8 mouse cellular contexts compared by ENCODE assay signal in genomic region chr14:54479451-54479920, GRCm38 (mm10). TPM values are rescaled to one million over a fixed set of nuclear protein-coding genes. Genes with fewer than 3 reads are reported as not detected.
A peak's percentile ranks its signal among the peaks of the same experiment; 100 is the strongest.
DNase-seq lines count a peak whose midpoint lies in the region; ATAC-seq and TF ChIP-seq lines count a peak whose summit lies in the region.

No protein-coding gene starts in this region.

- H3K9ac ChIP-seq in embryonic facial prominence, embryonic 14.5 days (ENCODE audit: low read depth, low read length): peak overlapping the region; percentile 50
- peak overlapping the region; percentile 67 for H3K9ac ChIP-seq in intestine, embryonic 16.5 days (ENCODE audit: low read depth, low read length)
- peak overlapping the region; percentile 38 for H3K9ac ChIP-seq in lung, embryonic 15.5 days

- no peaks in the 10 kb centered on the region for H3K9me3 ChIP-seq in embryonic facial prominence, embryonic 14.5 days (ENCODE audit: control insufficient read depth, low read length)
- no peaks in the 10 kb centered on the region for H3K9me3 ChIP-seq in intestine, embryonic 16.5 days (ENCODE audit: control insufficient read depth, low read length)
- H3K9me3 ChIP-seq in lung, embryonic 15.5 days: no peaks in the 10 kb centered on the region

- TF ChIP-seq CTCF in small intestine, adult 2 months (IDR thresholded peaks at IDR 0.05; ENCODE audit: extremely low read depth, insufficient read length, insufficient replicate concordance, low read depth, low read length): no peak

- H3K4me1 ChIP-seq in embryonic facial prominence, embryonic 14.5 days (ENCODE audit: control insufficient read depth, insufficient read depth, low read length): peaks cover 21% of the 10 kb centered on the region
- H3K4me1 ChIP-seq in intestine, embryonic 16.5 days (ENCODE audit: control insufficient read depth, insufficient read depth, low read length): peaks cover 13% of the 10 kb centered on the region
- peaks cover 41% of the 10 kb centered on the region for H3K4me1 ChIP-seq in lung, embryonic 15.5 days
- peaks cover 7% of the 10 kb centered on the region for H3K4me1 ChIP-seq in small intestine, adult 2 months (ENCODE audit: control insufficient read depth, insufficient read depth, insufficient read length, low read length)

- peak; percentile 33 for DNase-seq in urinary bladder, postnatal 14 days (ENCODE audit: low spot score)
- no peak for DNase-seq in urinary bladder, postnatal 25 days (ENCODE audit: low spot score)
- no peak for DNase-seq in embryonic facial prominence, embryonic 14.5 days (ENCODE audit: low spot score)
- no peak for DNase-seq in layer of hippocampus, adult 18-20 months (ENCODE audit: low spot score in 2 of 2)

- peak overlapping the region; percentile 41 for H3K4me3 ChIP-seq in embryonic facial prominence, embryonic 14.5 days (ENCODE audit: low read depth, low read length)
- H3K4me3 ChIP-seq in intestine, embryonic 16.5 days (ENCODE audit: low read length): peak overlapping the region; percentile 46
- peak overlapping the region; percentile 43 for H3K4me3 ChIP-seq in lung, embryonic 15.5 days
- H3K4me3 ChIP-seq in small intestine, adult 2 months (ENCODE audit: low read depth, low read length): peak overlapping the region; percentile 73

- peaks cover 27% of the 10 kb centered on the region for H3K27me3 ChIP-seq in embryonic facial prominence, embryonic 14.5 days (replicated peaks; ENCODE audit: control insufficient read depth, insufficient read depth, low read length)
- peaks cover 9% of the 10 kb centered on the region; the same call in 1 of the 2 replicates for H3K27me3 ChIP-seq in intestine, embryonic 16.5 days (replicated peaks; ENCODE audit: control insufficient read depth, insufficient read depth, low read length)
- H3K27me3 ChIP-seq in lung, embryonic 15.5 days: peaks cover 33% of the 10 kb centered on the region
- H3K27me3 ChIP-seq in small intestine, adult 2 months (ENCODE audit: control insufficient read depth, insufficient read depth, low read length): peaks cover 7% of the 10 kb centered on the region; the same call in 1 of the 2 replicates

- no peak for TF ChIP-seq POLR2A in small intestine, adult 2 months (IDR thresholded peaks at IDR 0.05; ENCODE audit: low read depth, low read length)

- WGBS in embryonic facial prominence, embryonic 14.5 days: 2% methylated on average over 25 of the region's 40 CpGs
- WGBS in intestine, embryonic 16.5 days: 5% methylated on average over 40 of the region's 40 CpGs
- 2% methylated on average over 40 of the region's 40 CpGs for WGBS in lung, embryonic 15.5 days
- 13% methylated on average over 40 of the region's 40 CpGs for WGBS in small intestine, adult 2 months

- no peak for ATAC-seq in embryonic facial prominence, embryonic 14.5 days (ENCODE audit: low read depth)
- no peak for ATAC-seq in intestine, embryonic 16.5 days
- no peak for ATAC-seq in lung, embryonic 15.5 days (ENCODE audit: borderline replicate concordance, extremely low read depth, low FRiP score, low TSS enrichment)
- no peak for ATAC-seq in frontal cortex, adult (ENCODE audit: low TSS enrichment)

- H3K27ac ChIP-seq in embryonic facial prominence, embryonic 14.5 days (replicated peaks; ENCODE audit: low read depth, low read length): no peak overlapping the region
- no peak overlapping the region for H3K27ac ChIP-seq in intestine, embryonic 16.5 days (ENCODE audit: low read length)
- H3K27ac ChIP-seq in lung, embryonic 15.5 days: no peak overlapping the region
- H3K27ac ChIP-seq in small intestine, adult 2 months (ENCODE audit: insufficient read depth, low read depth, low read length): no peak overlapping the region

- no peaks in the 10 kb centered on the region for H3K36me3 ChIP-seq in embryonic facial prominence, embryonic 14.5 days (ENCODE audit: control insufficient read depth, insufficient read depth, low read length)
- H3K36me3 ChIP-seq in intestine, embryonic 16.5 days (ENCODE audit: control insufficient read depth, insufficient read depth, low read length): no peaks in the 10 kb centered on the region
- no peaks in the 10 kb centered on the region for H3K36me3 ChIP-seq in lung, embryonic 15.5 days
- no peaks in the 10 kb centered on the region for H3K36me3 ChIP-seq in small intestine, adult 2 months (ENCODE audit: control insufficient read depth, insufficient read depth, low read length)

- H3K4me2 ChIP-seq in embryonic facial prominence, embryonic 14.5 days (ENCODE audit: low read depth, low read length): peak overlapping the region; percentile 65
- H3K4me2 ChIP-seq in intestine, embryonic 16.5 days (ENCODE audit: low read depth, low read length): peak overlapping the region; percentile 78
- peak overlapping the region; percentile 86 for H3K4me2 ChIP-seq in lung, embryonic 15.5 days

RNA-seq across cellular contexts. Expression of gene Rem2, which starts 3.6 kb away (rescaled TPM):
- polyA plus RNA-seq in embryonic facial prominence, embryonic 14.5 days (2014; fragmentation: Nextera tagmentation; extraction: Ambion mirVana): 1.7 and 2.1 TPM in 2 replicates
- 1.2 and 1.6 TPM in 2 replicates for polyA plus RNA-seq in intestine, embryonic 16.5 days (2015; fragmentation: Nextera tagmentation; extraction: Ambion mirVana)
- polyA plus RNA-seq in lung, embryonic 15.5 days (2015; fragmentation: Nextera tagmentation; extraction: Ambion mirVana): 14.6 and 16.2 TPM in 2 replicates
- 0.20 and 0.76 TPM in 2 replicates for polyA plus RNA-seq in small intestine, adult 2 months (2012; rRNA removed)
- total RNA-seq in layer of hippocampus, adult 18-20 months (2021): 10 to 100 TPM; 21.0 to 23.1 TPM

RNA-seq across cellular contexts. Expression of gene Lrp10, which starts 15.5 kb away (rescaled TPM):
- polyA plus RNA-seq in embryonic facial prominence, embryonic 14.5 days (2014; fragmentation: Nextera tagmentation; extraction: Ambion mirVana): 41.0 and 43.4 TPM in 2 replicates
- polyA plus RNA-seq in intestine, embryonic 16.5 days (2015; fragmentation: Nextera tagmentation; extraction: Ambion mirVana): 53.4 and 65.3 TPM in 2 replicates
- polyA plus RNA-seq in lung, embryonic 15.5 days (2015; fragmentation: Nextera tagmentation; extraction: Ambion mirVana): 51.5 and 57.5 TPM in 2 replicates
- 139 and 303 TPM in 2 replicates for polyA plus RNA-seq in small intestine, adult 2 months (2012; rRNA removed)
- total RNA-seq in layer of hippocampus, adult 18-20 months (2021): 10 to 100 TPM; 33.8 to 34.6 TPM

RNA-seq across cellular contexts. Expression of gene Prmt5, which starts 37.8 kb away (rescaled TPM):
- 65.3 and 75.7 TPM in 2 replicates for polyA plus RNA-seq in embryonic facial prominence, embryonic 14.5 days (2014; fragmentation: Nextera tagmentation; extraction: Ambion mirVana)
- 67.2 and 71.8 TPM in 2 replicates for polyA plus RNA-seq in intestine, embryonic 16.5 days (2015; fragmentation: Nextera tagmentation; extraction: Ambion mirVana)
- polyA plus RNA-seq in lung, embryonic 15.5 days (2015; fragmentation: Nextera tagmentation; extraction: Ambion mirVana): 83.6 and 87.0 TPM in 2 replicates
- 5.8 and 9.8 TPM in 2 replicates for polyA plus RNA-seq in small intestine, adult 2 months (2012; rRNA removed)
- total RNA-seq in layer of hippocampus, adult 18-20 months (2021): 10 to 100 TPM; 51.5 to 56.7 TPM

RNA-seq across cellular contexts. Expression of gene Mmp14, which starts 48.1 kb away (rescaled TPM):
- 235 and 254 TPM in 2 replicates for polyA plus RNA-seq in embryonic facial prominence, embryonic 14.5 days (2014; fragmentation: Nextera tagmentation; extraction: Ambion mirVana)
- polyA plus RNA-seq in intestine, embryonic 16.5 days (2015; fragmentation: Nextera tagmentation; extraction: Ambion mirVana): 89.7 and 90.7 TPM in 2 replicates
- polyA plus RNA-seq in lung, embryonic 15.5 days (2015; fragmentation: Nextera tagmentation; extraction: Ambion mirVana): 180 and 182 TPM in 2 replicates
- 59.9 and 66.0 TPM in 2 replicates for polyA plus RNA-seq in small intestine, adult 2 months (2012; rRNA removed)
- 10 to 100 TPM; 15.0 to 15.2 TPM for total RNA-seq in layer of hippocampus, adult 18-20 months (2021)

RNA-seq across cellular contexts. Expression of gene Mrpl52, which starts 52.8 kb away (rescaled TPM):
- 226 and 241 TPM in 2 replicates for polyA plus RNA-seq in embryonic facial prominence, embryonic 14.5 days (2014; fragmentation: Nextera tagmentation; extraction: Ambion mirVana)
- polyA plus RNA-seq in intestine, embryonic 16.5 days (2015; fragmentation: Nextera tagmentation; extraction: Ambion mirVana): 249 and 267 TPM in 2 replicates
- 268 and 271 TPM in 2 replicates for polyA plus RNA-seq in lung, embryonic 15.5 days (2015; fragmentation: Nextera tagmentation; extraction: Ambion mirVana)
- polyA plus RNA-seq in small intestine, adult 2 months (2012; rRNA removed): 186 and 284 TPM in 2 replicates
- 100 to 1,000 TPM in 1 of 2 experiments, 10 to 100 TPM in 1; 94.8 to 109 TPM for total RNA-seq in layer of hippocampus, adult 18-20 months (2021)
